Mouse (Mus musculus) megakaryocyte progenitor cell, adult 5-6 weeks (primary cell): ENCODE measurements at regions not wholly inside any gene's neighbourhood (a gene's known extent, or its start where the extent isn't known, plus 50 kb on each side); places are given as distances from the start of the nearest gene placed in this dataset.

Experiments used
- ATAC-seq: replicated peaks from 2 replicates; pipeline ENCODE4 v1.8.0; 2016; ENCODE audit warnings: mild to moderate bottlenecking, moderate TSS enrichment, inconsistent platforms; ENCODE audit not compliant: poor library complexity

DNA sequence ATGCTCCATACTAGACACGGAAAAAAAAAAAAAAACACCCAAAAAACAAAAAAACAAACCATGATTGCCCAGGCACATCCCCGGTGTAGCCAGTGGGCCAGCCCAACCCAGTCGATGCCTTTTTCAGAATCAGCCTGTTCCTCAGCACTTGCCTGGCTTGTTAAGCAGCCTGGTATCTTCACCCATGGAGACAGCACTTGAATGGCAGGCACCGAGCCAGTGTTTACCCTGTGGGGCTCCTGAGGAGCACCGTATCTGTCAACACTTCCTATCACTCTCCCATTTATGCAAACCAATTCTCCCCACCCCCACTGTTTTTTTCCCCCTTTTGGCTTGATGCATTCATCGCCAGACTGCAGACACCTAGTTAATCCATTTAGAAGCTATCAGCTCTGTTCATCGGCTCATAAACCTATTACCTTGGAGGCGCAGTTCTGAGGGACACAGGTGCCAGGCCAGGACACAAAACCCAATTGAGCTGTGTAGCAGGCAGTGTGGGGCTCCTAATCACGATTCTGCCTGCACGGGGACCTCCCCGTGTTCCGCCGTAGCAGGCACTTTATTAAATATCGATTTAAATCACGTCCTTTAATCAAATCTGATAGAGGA is 537.8 kb downstream of the Ofcc1 start:
- no peak for ATAC-seq

DNA sequence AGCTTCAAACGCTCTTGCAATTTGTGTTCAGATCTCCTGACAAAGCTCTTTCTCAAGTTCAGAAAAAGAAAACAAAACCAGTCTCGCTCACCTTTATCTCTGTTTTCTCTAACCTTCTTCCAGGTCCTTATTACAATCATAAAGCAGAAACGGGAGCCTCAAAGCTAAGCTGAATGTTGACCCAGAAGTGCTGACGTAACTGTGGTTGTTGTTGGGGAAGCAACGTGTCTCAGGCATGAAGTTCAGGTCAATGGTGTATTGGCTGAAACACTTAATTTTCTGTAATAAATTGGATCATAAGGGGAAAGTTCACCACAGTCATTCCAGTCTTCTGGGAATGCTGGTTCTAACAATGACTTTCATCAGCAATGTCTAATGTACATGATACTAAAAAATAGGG is 586.7 kb downstream of the Ofcc1 start:
- no peak for ATAC-seq

DNA sequence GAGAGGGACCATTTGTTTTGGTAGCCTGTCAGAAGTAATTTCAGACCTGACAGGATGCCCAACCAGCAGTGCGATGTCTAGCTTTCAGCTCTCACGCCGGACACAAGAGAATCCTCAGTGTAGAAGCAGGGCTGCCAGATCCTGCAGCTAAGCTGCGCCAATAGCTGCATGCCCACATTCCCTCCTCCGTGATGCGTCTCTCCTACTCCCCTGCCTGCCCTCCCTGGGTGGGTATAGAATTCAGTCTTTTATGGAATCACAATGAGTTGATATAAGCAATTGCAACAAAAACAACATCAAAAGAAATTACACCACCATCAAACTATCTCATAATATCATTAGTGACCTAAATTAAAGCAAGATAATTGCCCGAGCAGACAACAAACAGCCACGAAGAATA is 587.1 kb downstream of the Ofcc1 start:
- ATAC-seq = no peak

DNA sequence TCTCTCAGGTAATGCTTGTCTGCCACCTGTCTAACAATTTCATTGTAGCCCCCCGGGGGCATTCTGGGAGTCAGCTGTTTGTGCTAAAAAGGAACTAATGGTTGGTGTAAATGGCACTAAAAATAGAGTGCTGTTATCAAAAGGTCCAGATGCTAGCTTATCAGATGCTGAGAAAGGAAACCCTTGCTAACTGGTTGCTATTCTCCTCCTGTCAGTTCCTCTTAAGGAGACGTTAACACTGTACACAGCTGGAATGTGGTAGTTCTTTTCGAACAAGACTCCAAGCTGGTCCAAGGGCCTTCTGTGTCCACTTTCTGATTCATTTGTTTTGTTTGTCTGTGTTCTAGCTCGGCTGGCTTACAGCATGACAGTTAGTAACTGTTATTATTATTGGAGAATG is 592.0 kb downstream of the Ofcc1 start:
- peak; percentile 69; the same call in 1 of the 2 replicates for ATAC-seq

DNA sequence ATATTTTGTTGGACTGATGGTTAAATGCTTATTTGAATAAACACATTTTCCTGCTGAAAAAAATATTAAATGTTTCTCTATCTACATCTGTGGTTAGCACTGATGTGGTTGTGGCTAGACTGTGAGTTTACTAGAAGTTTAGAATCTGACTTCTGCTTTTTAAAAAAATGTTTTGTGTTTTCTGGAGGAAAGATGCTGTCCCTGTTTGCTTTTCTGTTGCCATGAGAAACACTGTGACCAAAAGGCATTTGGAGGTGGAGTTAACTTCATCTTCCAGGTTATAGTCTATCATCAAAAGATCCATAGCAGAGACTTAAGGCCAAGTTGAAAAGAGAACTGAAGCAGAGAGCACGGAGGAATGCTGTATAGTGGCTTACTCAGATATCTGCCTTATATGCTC is 594.4 kb downstream of the Ofcc1 start:
- peak; percentile 54; the same call in 1 of the 2 replicates for ATAC-seq
